9 mouse cellular contexts compared by ENCODE assay signal in genomic region chr14:121800962-121801361, GRCm38 (mm10). TPM values are rescaled to one million over a fixed set of nuclear protein-coding genes. Genes with fewer than 3 reads are reported as not detected.
DNase-seq lines count a peak whose midpoint lies in the region; ATAC-seq lines count a peak whose summit lies in the region.
"Had no signal": no experiment of that assay in that cellular context is flagged by ENCODE, and none has a peak within 500 bp of the region (broad histone marks: within the 10 kb centered on the region; RNA-seq: fewer than 3 reads in every experiment).

No protein-coding gene starts in this region.

- peaks cover 2% of the 10 kb centered on the region; the same call in 1 of the 2 replicates for H3K27me3 ChIP-seq in forebrain, embryonic 11.5 days (ENCODE audit: control insufficient read depth, insufficient read depth, low read length)

- no peak overlapping the region for H3K9ac ChIP-seq in forebrain, embryonic 11.5 days (ENCODE audit: low read length)
- H3K9ac ChIP-seq: forebrain, embryonic 15.5 days had no signal

- no peak overlapping the region for H3K27ac ChIP-seq in forebrain, embryonic 11.5 days (ENCODE audit: low read depth, low read length)
- H3K27ac ChIP-seq: forebrain, embryonic 15.5 days had no signal

- H3K4me1 ChIP-seq in forebrain, embryonic 11.5 days (replicated peaks; ENCODE audit: control insufficient read depth, insufficient read depth, low read length), result 0 out of 2 replicates have a peak, but pooled peaks cover 4% of the 10 kb centered on the region

- no peak overlapping the region for H3K4me2 ChIP-seq in forebrain, embryonic 11.5 days (ENCODE audit: low read depth, low read length, severe bottlenecking)
- H3K4me2 ChIP-seq: forebrain, embryonic 15.5 days had no signal

- 20% methylated on average over 2 of the region's 2 CpGs for WGBS in forebrain, embryonic 11.5 days

- no peaks in the 10 kb centered on the region for H3K36me3 ChIP-seq in forebrain, embryonic 11.5 days (ENCODE audit: control insufficient read depth, insufficient read depth, low read length)
- H3K36me3 ChIP-seq: forebrain, embryonic 15.5 days had no signal

- DNase-seq in cerebellum, adult 18-20 months, result peak; percentile 45 to 77
- DNase-seq in ovary, postnatal 36 days (ENCODE audit: low spot score), result peak; percentile 32
- no peak for DNase-seq in ovary, postnatal 10 days (ENCODE audit: low spot score)
- DNase-seq in kidney, postnatal 36 days, result peak; percentile 72 to 75
- DNase-seq in forebrain, embryonic 11.5 days (ENCODE audit: low spot score), result no peak
- no peak for DNase-seq in left cerebral cortex, adult 8-10 months (ENCODE audit: low spot score in 2 of 2)

- H3K4me3 ChIP-seq in forebrain, embryonic 11.5 days (ENCODE audit: low read depth, low read length), result no peak overlapping the region
- H3K4me3 ChIP-seq: forebrain, embryonic 15.5 days had no signal

- no peak for ATAC-seq in cerebellum, adult (ENCODE audit: insufficient number of reproducible peaks, low FRiP score, low TSS enrichment)
- no peak for ATAC-seq in frontal cortex, adult (ENCODE audit: low TSS enrichment)
- no peak for ATAC-seq in forebrain, embryonic 11.5 days (replicated peaks; ENCODE audit: low FRiP score)
- ATAC-seq: forebrain, embryonic 15.5 days had no signal

- no peaks in the 10 kb centered on the region for H3K9me3 ChIP-seq in forebrain, embryonic 11.5 days (ENCODE audit: control insufficient read depth, low read length)
- H3K9me3 ChIP-seq: forebrain, embryonic 15.5 days had no signal

RNA-seq across cellular contexts. Expression of gene Dock9, which starts 3.3 kb away (rescaled TPM):
- polyA plus RNA-seq in forebrain, embryonic 11.5 days (2014; fragmentation: Nextera tagmentation; extraction: Ambion mirVana), result 4.2 and 4.7 TPM in 2 replicates
- total RNA-seq in left cerebral cortex, adult 8-10 months (2022), result 10 to 100 TPM; 80.7 to 83.1 (median 81.8) TPM

Comparison
In these comparisons a context has a peak if more than half of its experiments do, and no peak if none do; other contexts are left out.
1. DNase-seq: peak in cerebellum, adult 18-20 months (2 of 2), ovary, postnatal 36 days (single experiment) and kidney, postnatal 36 days (2 of 2); none in ovary, postnatal 10 days (single experiment), forebrain, embryonic 11.5 days (single experiment) and left cerebral cortex, adult 8-10 months (0 of 2).